Mouse (Mus musculus) cerebellum, postnatal 10 days (tissue): ENCODE data around the gene Zfpl1.
"Not testable (repeated sequence)": the region's sequence is repeated elsewhere in the genome, so short reads cannot be mapped to it uniquely, and the experiment has no call there.

Source experiments
- DNase-seq, 2 experiments: peaks; one replicate each; pipeline ENCODE4 v3.0.0; 2021; ENCODE audit warnings: mixed read lengths in 2 of 2

Zfpl1 gene

DNA sequence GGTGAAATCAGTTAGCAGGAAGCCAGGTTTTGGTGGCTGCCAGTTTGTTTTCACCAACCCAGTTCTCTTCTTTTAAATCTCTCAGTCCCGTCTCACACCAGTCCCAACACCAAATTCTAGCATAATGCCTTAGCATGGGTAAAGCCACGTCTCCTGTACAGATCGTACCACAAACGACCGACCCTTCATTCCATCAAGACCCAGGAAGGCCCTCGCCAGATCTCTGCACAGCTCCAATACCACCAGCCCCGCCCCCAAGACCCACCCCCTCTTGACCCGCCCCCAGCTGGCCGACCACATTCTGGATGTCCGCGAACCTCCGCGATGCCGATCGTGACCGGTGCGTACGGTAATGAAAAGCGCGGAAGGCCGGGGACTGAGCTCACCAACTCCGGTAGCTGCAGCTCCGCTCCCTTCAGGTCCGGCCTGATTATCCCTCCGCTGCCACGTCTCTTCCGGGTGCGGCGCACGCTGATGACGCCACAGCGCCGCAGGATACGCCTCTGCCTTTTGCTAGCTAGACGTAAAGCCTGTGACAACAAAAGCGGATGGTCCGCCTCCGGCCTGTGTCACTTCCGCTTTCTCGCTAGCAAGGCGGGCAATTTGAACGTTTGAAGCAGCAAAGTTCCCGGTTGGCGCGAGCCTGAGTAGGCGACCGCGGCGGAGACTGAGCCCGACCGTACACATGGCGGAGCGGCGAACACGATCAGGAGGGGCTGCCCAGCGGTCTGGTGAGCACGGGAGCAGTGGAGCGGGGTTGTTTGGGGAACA is at the start of gene Zfpl1, which contains the start of gene Cdca5:
Gene Zfpl1 (minus strand): TSS at position 479 of the 771 bp plus-strand sequence.
Gene Cdca5 (plus strand): TSS at position 506 of the 771 bp plus-strand sequence.
- DNase-seq, result peak; percentile 98

DNA sequence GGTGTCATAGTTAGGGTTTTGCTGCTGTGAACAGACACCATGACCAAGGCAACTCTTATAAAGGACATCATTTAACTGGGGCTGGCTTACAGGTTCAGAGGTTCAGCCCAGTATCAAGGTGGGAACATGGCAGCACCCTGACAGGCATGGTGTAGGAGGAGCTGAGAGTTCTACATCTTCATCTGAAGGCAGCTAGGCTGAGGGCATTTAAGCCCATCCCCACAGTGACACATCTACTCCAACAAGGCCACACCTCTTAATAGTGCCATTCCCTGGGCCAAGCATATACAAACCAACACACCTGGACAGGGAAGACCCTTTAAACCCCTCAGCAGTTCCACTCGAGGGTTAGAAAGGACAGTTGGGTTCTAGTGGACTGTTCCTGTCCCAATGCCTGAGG is 48.4 kb upstream of the Zfpl1 start:
- not testable (repeated sequence) for DNase-seq

DNA sequence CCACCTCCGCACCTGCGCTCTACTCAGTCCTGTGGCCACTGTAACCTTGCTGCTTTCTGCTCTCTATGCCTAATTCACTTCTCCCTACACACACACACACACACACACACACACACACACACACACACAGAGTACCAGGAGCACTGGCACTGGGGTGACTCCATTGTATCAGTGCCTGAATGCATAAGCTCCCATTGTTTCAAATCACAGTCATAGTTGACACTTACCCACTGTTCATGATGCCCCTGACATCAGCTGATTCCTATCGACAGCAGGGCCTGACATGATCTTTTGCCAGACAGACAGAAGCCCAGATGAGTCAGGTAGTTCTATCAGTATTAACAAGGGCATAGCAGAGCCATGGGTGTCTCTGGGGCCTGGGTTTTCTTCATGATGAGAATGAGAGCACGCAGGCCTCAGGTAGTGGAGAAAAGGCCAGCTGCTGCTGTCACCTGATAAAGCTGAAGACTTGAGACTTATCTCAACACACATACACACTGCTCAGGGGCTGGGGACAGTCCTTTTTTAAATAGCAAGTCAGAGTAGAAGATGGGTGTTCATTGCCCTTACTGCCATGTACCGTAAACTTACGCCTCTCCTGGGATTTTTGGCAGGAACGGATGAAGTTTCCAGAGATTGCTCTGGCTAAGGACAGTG is 47.5 kb upstream of the Zfpl1 start:
- no peak for DNase-seq

DNA sequence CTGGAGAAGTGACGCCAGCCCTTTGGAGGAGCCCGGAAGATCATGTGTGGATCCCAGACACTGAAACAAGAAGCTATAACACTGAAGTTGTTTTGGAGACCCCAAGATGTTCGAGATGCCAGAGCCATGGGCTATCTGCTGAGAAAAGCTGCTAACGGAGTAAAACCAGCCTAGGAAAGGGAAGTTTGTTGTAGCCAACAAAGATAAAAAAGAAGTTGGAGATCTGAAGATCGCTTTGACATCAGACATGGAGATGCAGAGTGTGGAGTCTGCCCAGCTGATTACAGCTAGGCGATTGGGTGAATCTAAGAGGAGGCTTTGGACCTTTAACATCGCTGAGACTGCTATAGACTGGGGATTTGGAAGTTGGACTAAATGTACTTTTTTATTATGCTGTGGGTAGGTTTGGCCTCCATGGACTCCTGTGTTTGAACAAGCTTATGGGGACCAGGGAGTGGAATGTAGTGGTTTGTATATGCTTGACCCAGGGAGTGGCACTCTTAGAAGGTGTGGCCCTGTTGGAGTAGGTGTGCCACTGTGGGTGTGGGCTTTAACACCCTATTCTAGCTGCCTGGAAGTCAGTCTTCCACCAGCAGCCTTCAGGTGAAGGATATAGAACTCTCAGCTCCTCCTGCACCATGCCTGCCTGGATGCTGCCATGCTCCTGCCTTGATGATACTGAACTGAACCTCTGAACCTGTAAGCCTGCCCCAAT is 45.8 kb upstream of the Zfpl1 start:
- not testable (repeated sequence) for DNase-seq

DNA sequence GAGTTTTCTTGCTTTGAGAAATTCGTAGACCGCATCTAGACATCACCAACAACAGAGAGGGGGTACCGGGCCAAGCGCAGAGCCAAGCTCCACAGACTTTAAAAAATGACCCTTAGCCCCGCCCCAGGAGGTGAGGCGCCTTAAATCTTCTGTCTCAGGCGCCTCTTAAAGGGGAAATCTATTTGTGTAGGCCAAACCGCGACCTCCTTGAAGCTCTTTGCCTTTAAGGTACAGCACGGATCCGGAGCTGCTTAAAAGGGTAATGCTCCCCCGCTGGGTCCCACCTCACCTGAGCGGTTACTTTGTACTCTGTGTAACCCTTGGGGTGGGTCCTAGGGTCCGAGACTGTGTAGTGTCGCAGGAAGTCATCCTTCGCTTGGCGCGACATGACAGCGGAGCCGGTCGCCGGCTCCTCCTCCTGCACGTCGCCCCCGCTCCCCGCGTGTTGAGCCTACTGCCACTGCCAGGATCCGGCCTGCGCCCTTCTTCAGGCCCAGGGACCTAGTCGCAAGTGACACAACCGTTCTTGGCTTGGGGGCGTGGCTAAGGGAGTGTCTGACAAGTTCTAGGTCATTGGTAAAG is 43.1 kb upstream of the Zfpl1 start, which contains the start of gene Snx15:
Gene Snx15 (minus strand): TSS at position 545 of the 582 bp plus-strand sequence.
- DNase-seq, result peak; percentile 98

DNA sequence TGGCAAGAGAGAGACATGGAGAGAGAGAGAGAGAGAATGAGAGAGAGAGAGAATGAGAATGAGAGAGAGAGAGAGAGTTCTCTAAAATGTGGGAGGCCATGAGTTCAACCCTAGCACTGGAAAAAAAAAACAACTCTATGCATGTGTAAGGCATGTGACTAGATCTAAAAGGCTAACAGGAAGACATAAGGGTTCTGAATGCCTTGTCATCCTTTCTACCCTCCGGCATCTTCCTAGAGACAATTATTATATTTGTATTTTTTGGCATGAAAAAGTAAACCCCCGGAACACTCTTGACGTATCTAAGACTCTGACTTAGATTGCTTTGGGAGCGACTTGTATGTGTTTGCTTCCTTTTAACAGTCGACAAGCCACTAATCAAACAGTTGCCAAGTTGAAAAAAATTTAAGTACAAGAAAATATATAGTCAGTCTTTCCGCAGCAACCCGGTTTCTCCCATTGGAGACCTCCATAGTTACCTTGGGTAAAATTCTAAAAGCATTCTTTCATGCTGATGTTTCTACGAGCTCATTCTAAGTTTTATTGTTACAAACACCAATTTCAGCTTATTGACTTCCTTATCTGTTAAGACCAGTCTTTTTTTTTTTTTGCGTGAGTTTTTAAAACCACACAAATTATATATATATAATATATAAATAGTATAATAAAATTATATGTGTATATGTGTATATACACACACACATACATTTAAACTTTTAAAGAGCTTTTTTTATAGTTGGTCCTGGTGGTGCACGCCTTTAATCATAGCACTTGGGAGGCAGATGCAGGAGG is 42.2 kb upstream of the Zfpl1 start:
- no peak for DNase-seq

DNA sequence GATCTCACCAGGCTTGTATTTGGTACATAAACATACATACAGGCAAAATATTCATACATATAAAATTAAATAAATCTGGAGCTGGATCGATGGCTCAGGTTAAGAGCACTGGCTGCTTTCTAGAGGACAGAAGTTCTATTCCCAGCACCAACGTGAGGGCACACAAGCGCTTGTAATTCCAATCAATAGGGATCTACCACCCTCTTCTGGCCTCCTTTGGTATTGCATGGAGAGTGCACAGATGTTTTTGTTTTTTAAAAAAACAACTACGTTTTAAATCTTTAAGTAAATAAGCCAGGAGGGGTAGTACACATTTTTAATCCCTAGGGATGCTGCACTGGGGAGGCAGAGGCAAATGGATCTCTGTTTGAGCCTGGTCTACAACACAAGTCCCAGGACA is 41.5 kb upstream of the Zfpl1 start:
- DNase-seq, result peak; percentile 70 to 83

DNA sequence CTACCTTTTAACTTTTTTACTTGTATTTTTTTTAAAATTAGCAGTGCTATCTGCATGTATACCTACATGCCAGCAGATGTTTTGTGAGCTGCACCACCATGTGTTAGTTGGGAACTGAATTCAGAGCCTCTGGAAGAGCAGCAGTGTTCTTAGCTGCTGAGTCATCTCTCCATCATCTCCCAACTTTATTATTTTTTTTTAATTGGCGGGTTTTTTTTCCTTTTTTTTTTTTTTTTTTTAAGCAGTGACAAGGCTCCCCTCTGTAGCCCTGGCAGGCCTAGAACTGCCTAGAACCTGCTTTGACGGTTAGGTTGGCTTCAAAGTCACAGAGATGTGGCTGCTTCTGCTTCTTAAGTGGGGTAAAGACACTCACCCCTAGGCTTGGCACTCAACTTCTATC is 40.1 kb upstream of the Zfpl1 start:
- DNase-seq, result no peak

DNA sequence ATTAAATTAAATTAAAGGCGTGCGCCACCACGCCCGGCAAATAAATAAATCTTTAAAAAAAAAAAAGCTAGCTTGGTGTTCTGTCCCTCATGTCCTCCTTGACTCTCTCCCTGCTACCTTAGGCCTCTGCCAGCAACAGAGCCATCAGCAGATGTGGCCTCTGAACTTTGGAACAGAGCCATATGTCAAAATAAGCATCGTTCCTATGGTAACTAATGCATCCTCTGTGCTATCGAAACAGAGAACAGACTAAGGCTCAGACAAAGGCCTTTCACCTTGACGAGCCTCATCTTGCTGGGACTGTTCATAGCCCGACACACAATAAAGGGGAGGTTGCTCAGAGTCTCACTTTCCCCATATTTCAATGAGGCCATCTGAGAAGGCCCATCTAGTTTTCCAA is 38.6 kb upstream of the Zfpl1 start:
- peak; percentile 58 to 69 for DNase-seq

DNA sequence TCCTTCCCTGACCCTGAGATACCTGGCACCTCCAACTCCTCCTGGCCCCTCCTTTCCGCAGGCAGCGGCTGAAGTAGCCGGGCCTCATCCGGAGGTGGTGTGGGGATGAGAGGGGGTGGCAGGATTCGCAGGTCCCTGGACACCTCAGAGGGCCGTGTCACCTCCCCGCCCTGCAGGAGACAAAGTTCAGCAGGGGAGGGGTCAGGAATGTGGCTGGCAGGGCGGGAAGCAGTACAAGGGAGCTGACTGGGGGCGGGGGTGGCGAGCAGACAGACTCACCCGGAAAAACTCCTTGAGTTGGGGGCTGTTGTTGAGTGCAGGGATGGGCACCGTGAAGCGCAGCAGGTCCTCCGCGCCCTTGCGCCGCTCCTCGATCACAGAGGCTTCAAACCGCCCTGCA is 37.0 kb upstream of the Zfpl1 start:
- DNase-seq, result no peak

DNA sequence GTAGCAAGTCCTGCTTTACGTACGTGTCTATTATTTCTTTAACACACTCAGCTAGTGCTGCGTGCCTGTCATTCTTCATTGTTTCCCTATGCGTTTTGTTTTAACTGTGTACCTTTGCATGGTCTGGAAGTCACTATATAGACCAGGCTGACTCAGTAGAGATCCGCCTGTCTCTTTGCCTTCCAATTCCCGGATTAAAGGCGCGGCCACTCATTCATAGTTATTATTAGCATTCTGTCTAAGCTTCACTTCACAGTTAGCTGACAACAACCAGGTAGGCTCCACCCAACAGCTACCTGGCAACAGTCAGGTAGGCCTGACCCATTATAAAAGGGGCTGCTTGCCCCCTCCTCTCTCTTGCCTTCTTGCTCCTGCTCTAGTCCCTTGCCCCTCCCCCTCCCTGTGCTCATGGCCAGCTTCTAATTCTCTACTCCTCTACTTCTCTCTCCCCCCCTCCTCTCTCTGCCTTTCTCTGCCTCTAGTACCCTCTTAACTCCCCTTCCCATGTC is 34.0 kb upstream of the Zfpl1 start:
- DNase-seq, result peak; percentile 64

DNA sequence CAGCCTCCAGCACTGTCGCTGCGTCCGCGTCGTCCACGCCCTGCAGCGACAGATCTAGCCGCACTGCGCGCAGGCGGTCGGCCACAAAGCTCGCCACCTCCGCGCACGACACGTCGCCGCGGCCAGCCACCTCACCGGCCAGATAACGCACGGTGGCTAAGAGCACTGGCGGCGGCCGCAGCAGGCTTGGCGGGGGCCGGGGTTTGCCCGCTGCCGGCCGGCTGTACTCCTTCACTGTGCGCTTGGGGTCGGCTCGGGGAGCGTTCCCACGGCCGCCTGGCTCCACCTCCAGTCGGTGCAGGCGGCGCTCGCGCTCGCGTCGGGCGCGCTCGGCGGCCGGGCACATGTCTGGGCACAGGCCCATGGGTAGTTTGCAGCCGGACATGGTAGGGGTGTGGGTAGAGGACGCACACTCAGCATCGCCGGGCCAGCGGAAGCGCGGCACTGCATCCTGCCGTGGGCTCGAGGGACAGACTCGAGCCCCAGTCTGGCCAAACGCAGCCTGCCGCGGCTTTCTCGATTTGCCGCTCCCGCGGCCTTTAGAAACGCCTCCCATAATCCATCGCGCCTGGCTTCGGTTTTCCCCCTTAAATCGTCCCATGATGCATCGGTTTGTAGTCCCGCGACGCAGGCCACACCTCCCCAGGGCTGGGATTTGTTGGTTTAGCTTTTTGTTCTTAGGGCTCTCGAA is 33.4 kb upstream of the Zfpl1 start, which contains the start of gene Sac3d1:
Gene Sac3d1 (minus strand): TSS at position 665 of the 691 bp plus-strand sequence.
- peak; percentile 91 to 93 for DNase-seq

DNA sequence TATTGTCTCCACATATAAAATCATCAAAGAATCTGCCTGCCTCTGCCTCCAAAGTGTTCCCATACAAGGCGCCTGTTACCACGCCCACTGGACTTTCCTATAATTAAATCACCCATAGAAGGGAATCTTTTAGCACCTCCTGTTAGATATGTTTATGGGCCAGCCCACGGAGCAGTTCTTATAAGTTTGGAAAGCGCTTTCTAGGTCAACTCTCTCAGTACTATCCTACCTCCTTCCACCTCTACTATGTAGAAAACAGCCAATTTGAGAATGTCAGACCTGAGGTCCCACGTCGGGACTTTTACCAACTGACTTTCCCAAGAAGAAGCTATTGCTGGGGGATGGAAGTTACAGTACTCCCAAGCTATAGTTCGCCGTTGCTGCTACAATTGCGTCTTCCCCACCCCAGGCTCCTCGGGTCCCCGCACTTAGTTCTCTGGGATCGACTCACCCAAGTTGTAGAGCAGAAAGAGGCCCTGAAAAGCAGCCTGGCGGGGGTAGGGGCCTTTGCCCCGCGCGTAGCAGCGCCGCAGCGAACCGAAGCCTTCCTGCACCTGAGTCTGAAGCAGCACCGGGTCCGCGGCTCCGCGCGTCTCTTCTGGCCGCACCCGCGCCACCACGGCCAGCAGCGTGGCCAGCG is 32.7 kb upstream of the Zfpl1 start:
- no peak for DNase-seq

DNA sequence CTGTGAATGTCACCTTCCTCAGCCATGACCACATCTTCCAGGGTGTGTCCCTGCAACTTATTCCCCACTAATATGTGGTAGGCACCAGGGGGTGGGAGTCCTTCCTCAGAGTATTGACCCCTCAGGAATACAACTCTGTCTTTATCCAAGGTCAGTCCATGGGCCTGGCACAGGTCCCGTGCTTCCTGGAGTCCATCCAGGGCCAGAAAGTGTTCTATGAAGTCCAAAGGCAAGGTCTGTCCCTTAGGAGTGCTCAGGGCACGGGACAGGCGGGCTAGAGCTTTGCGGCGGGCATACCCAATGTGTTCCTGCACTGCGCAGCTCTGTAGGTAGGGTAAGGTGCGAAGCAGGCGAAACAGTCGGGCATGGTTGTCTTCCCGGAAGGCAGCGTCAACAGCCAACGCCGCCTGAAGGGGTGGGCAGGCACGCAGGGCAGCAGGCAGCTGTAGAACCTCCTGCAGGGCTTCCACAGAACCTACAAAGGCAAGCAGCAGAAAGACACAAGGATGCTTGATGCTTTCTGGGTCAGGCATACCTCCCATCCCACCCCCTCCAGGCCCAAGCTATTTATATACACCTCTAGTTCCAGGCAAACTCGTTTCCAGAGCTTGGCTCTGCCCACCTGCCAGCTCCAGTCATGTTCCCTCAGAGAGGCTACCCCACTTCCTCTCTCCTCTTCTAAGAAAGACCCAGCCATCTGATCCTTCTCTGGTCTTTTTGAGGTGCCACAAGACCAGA is 31.5 kb upstream of the Zfpl1 start:
- peak; percentile 45 to 47 for DNase-seq

DNA sequence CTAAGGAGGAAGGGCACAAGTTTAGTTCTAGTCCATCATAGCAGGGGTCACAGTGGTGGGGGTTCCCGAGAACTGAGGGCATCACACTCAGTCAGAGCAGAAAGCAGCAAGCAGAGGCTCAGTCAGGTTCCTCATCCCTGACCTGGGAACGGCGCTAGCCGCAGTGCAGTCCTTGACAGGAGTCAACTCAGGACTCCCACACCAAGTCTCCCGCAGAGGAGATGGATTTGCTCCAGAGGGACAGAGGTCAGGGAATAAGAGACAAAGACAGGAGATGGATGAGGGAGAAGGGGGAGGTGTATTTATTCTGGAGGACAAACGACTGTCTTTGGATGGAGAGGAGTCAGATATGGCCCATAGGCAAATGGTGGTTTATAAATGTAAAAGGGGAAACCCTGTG is 28.4 kb upstream of the Zfpl1 start:
- DNase-seq, result no peak

DNA sequence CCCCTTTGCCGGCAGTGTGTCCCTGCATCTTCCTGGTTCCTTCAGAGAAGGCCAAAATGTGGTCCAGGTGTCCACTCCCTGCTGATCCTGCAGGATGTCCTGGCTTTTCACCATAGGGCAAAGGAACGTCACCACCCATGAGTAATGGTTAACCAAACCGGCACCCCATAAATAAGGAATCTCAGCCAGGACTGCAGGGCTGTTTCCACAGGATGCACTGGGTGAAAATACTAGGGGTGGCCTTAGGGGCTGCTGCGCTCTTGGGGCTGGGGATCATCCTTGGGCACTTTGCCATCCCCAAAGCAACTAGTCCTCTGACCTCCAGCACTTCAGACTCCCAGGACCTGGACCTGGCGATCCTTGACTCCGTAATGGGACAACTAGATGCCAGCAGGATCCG is 20.8 kb upstream of the Zfpl1 start, which contains the start of gene Naaladl1:
Gene Naaladl1 (plus strand): TSS at position 197 of the 400 bp plus-strand sequence.
- DNase-seq, result no peak

DNA sequence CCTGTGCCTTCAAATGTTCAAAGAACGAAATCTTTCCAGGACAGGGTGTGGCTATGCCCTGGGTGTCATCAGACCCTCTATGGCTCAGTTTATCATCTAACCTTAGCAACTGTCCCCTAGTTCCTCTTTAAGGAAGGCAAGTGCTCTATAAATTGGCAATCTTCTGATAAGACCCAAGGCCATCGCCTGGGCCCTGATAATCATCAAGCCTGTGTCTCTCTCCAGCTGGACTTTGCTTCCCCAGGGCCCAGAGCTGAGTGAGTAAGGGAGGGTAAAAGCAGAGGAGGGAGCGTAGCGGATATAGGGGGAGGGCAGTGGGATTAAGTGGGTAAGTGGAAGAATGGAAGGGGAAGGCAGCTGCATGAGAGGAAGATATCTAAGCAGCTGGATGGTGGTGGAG is 19.7 kb upstream of the Zfpl1 start:
- no peak for DNase-seq

DNA sequence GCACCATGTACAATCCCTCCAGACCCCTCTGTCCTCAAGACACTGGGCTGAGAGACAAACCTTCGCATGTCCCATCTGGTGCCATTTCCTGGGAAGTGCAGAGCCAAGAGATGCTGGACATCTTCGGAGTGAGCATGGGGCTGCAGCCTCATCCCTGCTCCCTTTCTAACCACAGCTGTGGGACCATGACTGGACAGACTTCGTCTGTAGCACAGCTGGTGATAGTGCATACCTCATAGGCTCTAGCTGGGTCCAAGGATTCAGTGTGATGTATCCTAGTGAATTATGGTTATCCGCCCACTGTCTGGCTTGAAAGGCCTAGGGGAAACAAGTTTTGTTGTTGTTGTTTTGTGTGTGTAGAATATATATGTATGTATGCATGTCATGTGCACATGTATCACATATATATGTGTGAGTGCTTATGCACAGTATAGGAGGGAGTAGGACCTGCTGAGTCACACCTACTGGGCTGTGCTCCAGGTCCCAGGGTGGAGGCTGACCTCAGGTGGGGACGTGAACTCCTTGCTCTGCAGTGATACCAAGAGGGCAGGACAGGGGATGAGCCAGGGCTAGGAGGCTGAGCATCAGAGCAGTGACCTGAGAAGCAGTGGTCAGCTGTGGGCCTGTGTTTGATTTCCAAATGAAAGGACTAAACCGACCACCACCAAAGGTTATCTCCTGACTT is 17.6 kb upstream of the Zfpl1 start:
- DNase-seq, result no peak

DNA sequence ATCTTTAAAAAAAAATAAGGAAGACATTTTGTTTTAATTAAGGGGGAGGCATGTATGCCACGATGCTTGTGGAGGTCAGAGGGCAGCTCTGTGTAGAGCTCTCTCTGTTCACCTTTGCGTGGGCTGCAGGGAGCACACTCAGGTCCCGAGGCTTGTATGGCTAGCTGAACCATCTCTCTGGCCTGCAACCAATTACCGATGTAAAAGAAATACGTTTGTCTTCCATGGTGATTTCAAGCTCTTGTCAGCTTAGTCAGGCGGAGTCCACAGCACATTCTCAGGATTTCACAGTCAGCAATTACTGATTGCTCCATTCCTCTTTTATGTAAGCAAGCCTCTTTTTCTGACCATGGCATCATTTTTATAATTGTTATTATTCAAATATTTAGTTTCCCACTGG is 16.4 kb upstream of the Zfpl1 start:
- no peak for DNase-seq
